Mouse (Mus musculus) stomach, postnatal 0 days (tissue): ENCODE data around the gene Gm10160.

Source experiments
- CTCF ChIP-seq: IDR thresholded peaks from 2 replicates; pipeline ENCODE4 v1.5.1; 2016; ENCODE audit warnings: antibody characterized with exemption, low read depth, mild to moderate bottlenecking, moderate library complexity
- EP300 ChIP-seq: optimal IDR thresholded peaks from 2 replicates; pipeline ENCODE3; 2016; ENCODE audit warnings: antibody characterized with exemption

DNA sequence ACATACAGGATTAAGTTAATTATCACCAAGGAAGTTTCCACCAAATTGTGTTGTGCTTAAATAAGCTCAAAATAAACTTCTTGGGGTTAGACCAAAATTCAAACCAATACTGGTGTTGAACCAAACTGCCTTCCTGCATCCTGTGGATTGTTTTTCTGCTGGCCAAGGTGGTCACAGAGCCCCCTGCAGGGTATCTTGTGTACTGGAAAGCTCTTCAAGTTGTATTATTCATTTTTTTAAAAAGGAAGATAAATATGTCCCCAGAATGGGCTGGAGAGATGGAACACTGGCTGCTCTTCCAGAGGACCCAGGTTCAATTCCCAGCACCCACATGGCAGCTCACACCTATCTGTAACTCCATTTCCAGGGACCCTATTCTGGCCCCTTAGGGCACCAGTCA, 20.7 kb downstream of the Gm10160 start:
- TF ChIP-seq CTCF (peak; percentile 38), EP300 (no peak)
